Mouse (Mus musculus): ENCODE data around the gene Copg2.

The Copg2 gene

DNA sequence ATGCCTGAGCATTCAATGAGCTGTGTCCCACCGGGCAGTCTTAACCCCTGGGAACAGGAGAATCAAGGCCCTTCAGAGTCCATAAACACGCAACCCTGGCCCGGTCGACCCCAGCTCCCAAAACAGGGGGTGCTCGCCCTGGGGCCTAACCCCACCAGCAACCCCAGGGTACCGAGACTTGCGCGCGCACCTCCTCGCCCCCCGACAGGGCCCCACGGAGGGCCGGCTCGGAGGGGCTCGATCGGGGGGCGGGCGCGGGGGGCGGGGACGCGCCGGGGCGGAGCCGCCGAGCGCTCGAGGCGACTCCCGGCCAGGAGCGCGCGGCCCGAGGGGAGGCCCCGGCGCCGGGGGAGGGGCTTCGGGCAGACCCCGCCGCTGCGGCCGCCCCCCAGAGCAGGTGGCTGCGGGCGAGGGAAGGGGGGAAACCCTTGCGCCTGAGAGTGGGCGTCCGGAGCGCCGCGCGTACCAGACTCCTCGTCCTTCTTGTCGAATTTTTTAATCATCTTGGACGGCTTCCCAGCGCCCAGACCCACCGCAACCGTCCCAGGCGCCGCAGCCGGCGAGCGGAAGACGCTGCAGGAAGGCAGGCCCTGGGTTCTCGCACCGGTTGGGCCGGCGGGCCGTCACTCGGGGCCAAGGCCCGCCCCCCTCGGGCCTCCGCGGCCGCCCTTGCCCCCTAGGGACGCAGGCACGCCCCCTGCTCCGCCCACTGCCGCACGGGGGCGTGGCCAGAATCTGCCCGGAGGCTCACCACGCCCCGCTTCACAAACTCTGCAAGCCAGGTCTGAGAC, at the start of gene Copg2:
Gene Copg2, minus strand, starts transcription at position 600 of the 791 bp plus-strand sequence.
- peak; percentile 97 for DNase-seq (ENCODE audit: low read depth, low spot score)

DNA sequence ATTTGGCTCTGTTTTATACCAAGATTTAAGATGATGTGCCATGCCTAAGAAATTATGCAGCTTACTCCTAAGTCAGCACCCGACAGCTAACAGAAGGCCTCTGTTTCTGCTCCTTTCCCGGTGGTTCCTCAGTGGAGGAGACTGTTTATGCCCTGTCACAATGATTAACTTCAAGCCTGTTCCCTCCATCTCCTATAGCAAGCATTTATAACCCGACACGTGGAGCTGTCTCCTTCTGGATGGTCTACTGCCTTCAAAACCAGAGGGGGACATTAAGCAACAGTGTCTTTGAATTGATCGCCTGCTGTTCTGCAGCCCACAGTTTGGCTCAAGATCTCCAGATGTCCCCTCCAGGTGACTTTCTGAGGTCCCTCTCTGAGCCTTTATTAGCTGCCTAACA, 42.7 kb upstream of the Copg2 start:
- DNase-seq (ENCODE audit: low read depth, low spot score): no peak

DNA sequence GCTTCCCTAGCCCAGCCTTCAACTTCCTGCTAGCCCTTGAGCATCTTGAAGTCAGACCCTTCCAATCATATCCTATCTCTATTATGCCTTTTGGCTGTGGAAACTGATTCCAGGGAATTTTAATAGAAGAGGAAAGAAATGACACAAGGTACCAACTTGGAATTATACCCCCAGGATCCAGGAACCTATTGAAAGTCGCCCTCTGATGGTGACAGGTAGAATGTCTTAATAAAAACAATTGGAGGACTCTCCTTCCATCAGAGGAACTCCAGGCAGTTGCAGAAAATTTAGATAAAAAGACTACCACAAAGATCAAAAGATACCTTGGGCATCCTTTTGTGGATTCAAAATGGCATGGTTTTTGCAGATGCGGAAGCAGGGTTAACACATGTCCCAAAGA, 26.2 kb upstream of the Copg2 start:
- peak; percentile 2 for DNase-seq (ENCODE audit: low read depth, low spot score)

DNA sequence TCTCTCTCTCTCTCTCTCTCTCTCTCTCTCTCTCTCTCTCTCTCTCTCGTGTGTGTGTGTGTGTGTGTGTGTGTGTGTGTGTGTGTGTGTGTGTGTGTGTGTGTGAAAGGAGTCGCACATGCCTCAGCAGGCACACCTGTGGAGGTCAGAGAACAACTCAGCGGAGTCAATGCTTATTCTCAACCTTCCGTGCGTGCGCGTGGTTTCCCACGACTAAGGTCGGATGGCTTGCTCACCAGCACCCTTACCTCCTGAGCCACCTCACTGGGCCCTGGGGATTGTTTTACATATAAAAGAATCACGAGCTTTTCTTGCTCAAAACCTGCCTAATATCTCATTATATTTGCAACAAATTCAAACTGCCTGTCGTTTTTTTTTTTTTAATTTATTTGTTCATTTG, 25.2 kb upstream of the Copg2 start:
- DNase-seq (ENCODE audit: low read depth, low spot score): no peak

DNA sequence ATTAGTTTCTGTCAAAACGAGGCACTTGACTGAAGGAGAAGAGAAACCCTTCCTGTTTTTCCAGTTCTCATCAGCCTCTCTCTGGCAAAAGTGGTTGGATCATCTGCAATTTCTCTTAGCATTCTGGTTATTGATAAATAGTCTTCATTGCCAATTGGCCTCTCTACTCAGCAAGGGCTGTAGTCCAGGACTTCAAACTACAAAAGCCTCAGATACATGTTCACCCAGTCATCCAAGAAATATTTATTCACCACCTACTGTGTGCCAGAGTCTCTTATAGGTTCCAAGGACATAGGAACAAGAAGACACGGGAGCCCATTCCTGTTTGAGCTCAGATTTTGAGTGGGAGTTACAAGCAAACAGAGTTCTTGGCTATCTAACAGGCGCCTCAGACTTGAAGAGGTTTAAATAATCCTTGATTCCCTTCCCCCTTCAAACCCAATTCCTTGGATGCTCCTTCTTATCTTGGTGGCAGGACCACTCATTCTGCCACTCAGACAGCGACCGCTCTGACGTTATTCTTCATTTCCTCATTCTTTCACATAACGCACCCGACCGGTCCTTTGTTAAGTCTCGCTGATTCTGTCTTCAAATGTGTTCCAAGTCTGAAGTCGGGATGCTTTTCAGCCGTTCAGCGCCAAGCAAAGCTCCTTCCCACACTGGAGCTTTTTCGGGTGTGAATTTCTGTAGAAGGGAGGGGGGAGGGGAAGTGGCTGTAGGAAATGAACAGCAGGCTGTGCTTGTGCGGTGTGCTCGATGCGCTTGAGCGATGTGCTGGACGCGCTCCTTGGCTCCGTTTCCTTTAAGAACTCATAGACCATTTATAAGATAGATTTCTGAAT, 24.5 kb upstream of the Copg2 start:
- no peak for DNase-seq (ENCODE audit: low read depth, low spot score)

DNA sequence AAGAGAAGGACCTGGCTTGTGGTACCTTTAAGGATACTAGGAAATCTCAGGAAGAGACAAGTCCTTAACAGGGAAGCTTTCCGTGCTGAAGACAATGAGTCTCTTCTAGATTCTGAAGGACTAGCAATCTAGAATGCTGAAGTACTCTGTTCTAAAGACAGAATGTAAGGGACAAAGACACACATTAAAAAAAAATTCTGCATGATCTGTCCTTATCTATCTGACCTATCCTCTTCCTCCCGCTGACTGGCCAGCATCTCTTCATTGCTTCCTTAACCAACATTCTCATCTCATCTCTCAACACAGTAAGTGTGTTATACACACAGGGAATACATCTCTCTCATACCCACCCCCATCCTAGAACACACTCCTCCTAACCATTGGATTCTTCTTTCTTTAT, 18.9 kb upstream of the Copg2 start, which contains the start of gene Tsga13:
Gene Tsga13, minus strand, starts transcription at position 101 of the 400 bp plus-strand sequence.
- no peak for DNase-seq (ENCODE audit: low read depth, low spot score)

DNA sequence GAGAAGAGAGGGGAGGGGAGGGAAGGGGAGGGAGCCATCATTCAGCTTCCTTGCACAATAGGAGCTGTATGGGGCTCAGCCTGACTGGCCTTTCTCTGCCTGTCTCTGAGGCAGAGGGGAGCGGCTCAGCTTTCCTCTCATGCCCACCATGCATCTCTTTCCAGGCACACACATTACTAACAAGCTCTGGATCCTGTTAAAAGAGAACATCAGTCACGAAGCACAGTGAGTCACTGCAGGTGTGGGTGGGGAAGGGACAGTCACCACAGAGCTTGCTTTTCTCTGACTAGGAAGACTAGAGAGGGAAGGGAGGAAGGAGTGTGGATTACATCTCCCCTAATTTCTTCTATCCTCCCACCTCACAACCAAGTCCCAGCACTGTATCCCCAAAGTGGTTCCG, 11.4 kb upstream of the Copg2 start:
- no peak for DNase-seq (ENCODE audit: low read depth, low spot score)

DNA sequence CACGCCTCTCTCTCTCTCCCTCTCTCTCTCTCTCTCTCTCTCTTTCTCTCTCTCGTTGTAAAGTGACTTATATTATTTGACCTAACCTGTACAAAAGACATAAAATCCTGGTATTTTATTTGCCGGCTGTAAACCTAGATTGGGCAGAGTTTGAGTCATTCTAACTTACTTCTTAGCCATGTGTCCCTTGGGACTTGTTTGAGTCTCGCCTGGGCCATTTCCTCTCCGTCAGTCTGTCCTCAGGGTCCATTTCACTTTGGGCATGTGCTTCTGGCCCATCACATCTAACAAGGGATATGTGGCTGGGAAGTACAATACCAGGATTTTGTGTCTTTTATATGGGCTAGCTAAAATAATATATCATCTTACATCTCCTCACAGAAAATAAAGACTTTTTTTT, 8.3 kb upstream of the Copg2 start:
- no peak for DNase-seq (ENCODE audit: low read depth, low spot score)

DNA sequence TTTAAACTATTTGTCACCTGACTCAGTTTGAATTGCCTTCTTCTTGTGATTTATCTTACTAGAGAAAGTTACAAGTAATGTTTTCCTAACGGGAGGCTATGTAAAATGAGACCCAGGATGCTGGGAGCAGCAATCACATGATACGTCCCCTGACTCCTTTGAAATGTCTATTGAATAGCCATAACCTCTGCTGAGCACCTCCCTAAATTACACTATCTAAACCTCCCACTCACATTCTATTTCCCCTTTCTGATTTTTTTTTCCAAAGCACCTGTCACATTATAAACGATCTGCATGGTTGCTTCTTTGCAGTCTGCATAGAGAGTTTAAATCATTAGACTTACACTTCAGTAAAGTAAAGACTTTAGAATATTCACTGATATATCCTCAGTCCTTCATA, 7.4 kb upstream of the Copg2 start:
- DNase-seq (ENCODE audit: low read depth, low spot score): no peak

DNA sequence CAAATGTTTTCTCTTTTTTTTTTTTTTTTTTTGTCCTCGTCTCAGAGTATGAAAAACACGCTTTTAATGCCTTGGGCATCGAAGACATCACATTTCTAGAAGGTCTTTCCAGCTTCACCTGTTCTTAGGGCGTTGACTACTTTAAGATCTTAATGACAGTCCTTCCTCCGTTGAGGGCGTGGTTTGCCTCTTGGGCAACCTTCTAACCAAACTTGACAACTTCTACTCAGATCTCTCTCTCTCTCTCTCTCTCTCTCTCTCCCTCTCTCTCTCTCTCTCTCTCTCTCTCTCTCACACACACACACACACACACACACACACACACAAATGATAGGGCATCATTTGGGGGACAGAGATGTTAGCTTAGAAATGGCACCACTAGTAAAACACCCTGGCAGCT, 926 bp upstream of the Copg2 start:
- peak; percentile 34 for DNase-seq (ENCODE audit: low read depth, low spot score)

DNA sequence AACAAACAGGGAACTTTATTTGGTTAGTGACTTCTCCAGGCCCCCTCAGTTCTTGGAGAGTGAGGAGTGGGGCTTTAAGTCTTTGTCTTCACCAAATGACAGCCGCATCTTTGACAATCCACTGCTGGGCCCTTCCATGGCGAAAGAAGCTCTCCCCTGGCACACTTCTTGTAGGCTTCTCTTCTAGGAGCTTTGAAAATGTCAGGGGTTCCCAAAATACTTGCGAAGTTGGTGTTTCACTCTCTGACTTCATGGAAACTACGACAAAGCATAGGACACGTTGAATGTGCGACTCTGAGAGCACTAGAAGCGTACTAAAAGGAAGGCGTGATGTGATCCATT, 363 bp upstream of the Copg2 start:
- no peak for DNase-seq (ENCODE audit: low read depth, low spot score)

DNA sequence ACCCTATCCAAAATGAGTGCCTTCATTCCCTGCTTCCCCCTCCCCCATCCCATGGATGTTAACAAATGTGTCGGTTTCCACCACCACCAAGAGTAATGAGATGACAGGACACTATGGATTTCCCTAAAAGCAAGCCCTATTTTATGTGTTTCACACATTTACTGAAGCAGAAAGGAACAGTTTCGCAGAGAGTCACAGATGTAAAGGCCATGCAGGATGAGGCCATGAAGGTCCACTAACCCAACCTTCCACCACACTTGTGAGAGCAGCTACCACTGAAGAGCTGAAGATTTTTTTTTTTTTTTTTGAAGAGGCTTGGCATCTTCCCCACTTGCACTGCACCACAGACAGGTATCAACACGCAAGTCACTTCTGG, 787 bp downstream of the Copg2 start:
- no peak for DNase-seq (ENCODE audit: low read depth, low spot score)

DNA sequence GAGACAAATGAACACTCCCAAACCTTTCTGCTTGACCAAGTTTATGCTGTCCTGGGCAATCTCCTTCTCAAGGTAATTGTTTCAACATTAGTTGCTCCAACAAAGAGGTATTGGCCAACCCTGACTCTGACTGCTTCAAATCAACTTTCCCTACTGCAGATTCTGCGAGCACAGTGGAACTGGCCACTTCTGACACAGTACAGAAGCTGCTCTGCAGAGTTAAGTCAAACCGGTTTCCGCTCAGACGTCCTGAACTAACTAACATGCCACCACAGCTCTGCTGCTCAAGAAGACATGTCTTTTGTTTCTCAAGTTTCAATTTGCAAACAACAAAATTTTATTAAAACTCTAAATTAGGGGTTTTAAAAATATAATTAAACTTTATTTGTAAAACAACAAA, 3.5 kb downstream of the Copg2 start:
- DNase-seq (ENCODE audit: low read depth, low spot score): no peak

DNA sequence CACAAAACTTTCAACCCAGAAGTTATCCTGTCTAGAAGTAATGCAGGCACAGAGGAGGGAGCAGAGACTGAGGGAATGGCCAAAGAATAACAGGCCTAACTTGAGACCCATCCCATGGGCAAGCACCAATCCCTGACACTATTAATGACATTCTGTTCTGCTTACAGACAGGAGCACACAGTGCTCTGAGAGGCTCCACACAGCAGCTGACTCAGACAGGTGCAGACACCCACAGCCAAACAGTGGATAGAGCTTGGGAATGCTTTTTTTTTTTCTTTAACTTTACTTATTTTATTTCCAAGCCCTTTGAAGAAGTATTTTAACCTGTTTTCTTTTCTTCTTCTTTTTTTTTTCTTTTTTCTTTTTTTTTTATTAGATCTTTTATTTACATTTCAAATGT, 4.8 kb downstream of the Copg2 start:
- DNase-seq (ENCODE audit: low read depth, low spot score): no peak

DNA sequence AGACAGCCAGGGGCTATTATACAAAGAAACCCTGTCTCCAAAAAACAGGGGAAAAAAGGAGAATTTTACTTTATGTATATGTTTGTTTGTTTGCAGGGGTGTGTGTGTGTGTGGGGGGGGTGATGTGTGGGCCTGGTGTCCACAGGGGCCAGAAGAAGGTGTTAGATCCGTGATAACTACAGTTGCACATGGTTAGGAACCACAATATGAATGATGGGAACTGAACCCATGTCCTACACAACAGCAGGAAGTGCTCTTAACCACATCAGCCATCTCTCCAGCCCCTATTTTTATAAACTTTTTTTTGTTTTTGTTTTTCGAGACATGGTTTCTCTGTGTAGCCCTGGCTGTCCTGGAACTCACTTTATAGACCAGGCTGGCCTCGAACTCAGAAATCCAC, 11.7 kb downstream of the Copg2 start:
- no peak for DNase-seq (ENCODE audit: low read depth, low spot score)

DNA sequence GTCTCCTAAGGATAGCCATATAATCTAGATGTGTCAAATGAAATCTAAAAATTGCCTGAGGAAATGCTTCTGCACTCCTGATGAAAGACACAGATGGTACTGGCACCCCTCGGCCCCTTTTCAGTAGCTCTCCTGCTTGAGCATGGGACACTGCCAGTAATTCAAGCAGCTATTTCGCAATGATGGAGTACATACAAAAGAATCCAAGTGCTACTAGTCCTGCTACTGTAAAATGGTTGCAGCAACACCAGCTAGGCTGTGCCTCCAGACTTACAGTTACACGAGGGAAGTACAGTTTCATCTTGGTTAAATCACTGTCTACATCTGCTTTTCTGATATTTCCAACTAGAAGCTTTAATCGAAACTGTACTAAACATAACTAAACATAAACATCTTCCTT, 13.1 kb downstream of the Copg2 start:
- DNase-seq (ENCODE audit: low read depth, low spot score): no peak

DNA sequence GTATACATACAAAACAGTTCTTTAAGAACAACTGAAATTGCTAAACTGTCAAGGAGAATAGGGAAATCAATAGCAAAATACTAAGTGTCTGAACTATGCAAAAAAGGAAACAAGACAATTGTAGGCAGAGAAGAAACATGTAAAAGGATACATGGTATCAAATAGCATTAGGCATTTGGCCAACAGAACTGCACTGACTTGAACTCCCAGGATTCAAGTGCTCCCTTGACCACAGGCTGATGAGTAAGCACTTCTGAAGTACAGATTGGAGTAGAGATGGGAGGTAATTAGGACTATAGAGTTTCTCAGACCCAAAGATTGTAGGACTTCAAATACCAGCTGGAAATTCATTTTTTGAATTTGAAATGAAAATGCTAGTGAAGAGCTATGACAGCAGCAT, 19.9 kb downstream of the Copg2 start:
- no peak for DNase-seq (ENCODE audit: low read depth, low spot score)

DNA sequence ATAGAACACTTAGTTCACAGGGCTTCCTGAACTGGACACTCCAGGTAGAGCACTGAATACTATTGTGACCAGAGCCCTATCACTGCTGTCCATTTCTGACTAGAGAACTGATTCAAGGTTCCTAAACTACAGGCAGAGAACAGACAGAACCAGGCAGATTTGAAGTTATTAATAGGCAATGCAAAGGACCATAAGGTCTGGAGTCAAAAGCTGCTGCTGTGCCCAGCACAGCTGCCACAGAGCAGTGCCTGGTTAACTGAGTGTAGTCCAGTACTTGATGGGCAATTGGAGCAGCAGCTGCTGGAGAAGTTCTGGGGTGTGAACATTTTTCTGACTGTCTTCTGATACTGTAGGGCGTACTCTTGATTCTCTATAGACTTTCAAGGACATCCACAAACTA, 30.1 kb downstream of the Copg2 start:
- DNase-seq (ENCODE audit: low read depth, low spot score): no peak

DNA sequence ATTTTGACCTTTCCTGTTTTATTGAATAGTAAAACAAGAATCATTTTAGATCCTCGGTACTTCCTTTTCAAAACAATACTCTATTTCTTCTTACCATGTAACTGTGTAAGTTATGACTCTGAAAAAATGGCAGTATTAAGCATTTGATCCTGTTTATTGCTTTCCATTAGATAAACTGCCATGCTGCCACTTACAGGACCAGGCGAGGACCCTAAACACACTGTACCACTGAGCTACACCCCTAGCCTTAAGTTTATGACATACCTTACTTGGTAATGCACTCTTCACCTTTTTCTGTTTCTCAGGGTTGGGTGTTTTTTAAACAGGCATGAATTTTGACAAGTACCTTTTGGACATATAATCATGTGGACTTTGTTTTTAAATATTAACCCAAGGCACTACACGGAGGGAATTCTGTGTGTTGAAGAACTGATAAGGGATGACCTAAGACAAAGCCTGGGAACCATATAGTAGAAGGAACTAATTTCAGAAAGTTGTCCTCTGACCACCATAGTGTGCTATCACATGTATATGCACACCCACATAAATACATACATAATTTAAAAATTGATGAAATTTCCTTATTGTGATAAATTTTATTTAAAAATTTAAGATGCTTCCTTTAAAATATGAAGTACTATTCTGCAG, 31.4 kb downstream of the Copg2 start:
- DNase-seq (ENCODE audit: low read depth, low spot score): no peak

DNA sequence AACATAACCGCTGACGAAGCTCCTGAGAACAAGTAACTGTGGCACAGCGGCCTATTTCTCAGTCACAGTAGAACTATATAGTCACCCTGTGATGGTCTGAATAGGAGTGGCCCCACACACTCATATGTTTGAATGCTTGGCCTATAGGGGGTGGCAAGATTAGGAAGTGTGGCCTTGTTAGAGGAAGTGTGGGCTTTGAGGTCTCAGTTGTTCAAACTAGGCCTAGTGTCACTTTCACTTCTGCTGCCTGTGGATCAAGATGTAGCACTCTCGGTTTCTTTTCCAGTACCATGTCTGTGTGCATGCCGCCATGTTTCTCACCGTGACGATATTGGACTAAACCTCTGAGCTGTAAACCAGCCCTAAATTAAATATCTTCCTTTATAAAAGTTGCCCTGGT, 40.6 kb downstream of the Copg2 start:
- DNase-seq (ENCODE audit: low read depth, low spot score): no peak

DNA sequence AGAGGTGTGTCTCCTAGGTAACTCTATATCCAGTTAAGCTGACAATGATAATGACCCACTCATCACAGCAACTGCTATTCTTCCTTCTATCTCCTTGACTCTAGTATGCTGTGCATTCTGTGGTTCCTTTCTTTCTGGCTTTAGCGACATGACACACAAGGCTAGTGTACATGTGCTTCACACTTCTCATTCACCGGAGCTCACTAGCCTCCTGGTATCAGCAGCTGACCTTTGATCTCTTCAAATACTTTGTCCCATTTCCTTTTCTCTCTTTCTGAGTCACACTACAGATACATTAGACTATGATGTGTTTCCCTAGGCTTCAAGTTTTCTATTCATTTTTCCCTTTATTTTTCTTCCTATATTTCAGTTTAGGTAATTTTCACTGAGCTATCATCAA, 41.4 kb downstream of the Copg2 start:
- DNase-seq (ENCODE audit: low read depth, low spot score): no peak

DNA sequence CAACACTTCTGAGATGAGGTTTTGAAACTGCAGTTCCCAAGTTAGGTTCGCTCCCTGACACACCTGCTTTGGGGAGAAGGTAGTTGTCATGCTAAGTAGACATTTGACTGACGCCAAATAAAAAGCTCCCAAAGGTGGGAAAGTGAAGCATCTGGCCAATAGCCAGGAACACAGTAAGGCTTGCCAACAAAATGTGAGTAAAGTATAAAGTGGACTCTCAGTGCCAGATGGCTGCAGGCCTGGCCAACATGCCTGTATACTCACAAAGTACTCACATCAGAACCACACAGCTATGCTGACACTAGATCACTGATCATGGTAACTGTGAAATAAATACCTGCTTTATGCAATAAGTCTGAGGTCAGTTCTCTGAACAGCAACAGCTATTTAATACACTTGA, 46.8 kb downstream of the Copg2 start:
- DNase-seq (ENCODE audit: low read depth, low spot score): no peak

DNA sequence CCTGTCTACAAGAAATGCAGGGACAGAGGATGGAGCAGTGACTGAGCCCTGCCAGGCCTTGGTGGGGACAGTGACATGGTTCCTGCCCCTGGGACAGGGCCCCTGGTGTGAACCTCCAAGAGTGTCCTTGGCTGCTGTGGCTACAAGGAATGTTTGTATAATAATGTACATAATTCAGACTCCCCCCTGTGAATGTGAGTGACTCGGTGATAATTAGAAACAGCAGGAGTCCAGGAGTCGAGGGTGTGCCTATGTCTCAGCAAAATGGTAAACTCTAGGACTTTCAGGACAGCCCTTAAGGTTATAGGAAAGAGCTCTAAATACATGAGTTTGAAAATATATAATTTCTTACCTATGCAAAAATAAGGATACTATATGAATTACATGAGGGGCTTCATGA, 64.4 kb downstream of the Copg2 start:
- DNase-seq (ENCODE audit: low read depth, low spot score): no peak

All from CD4-positive, CD25-positive, alpha-beta regulatory T cell, adult 2 months (primary cell).